Mouse (Mus musculus) kidney, embryonic 15.5 days (tissue): ENCODE measurements around the gene Bcat1. TPM values are rescaled to one million over a fixed set of nuclear protein-coding genes. Genes with fewer than 3 reads are reported as not detected.

Source experiments
- ATAC-seq: fragments of 200-750 bp; cut with Nextera tagmentation; replicated peaks from 2 replicates; pipeline ENCODE4 v1.8.0; 2017; ENCODE audit warnings: moderate TSS enrichment; ENCODE audit not compliant: low FRiP score
- H3K27ac ChIP-seq: fragments of 300-500 bp; sonication (generic); 2 replicates; pipeline ENCODE4 v1.5.1; 2015; ENCODE audit warnings: mild to moderate bottlenecking, inconsistent platforms
- H3K27me3 ChIP-seq: fragments of 300-500 bp; sonication (generic); 2 replicates; pipeline ENCODE4 v1.6.1; 2015; ENCODE audit warnings: inconsistent platforms
- H3K36me3 ChIP-seq: fragments of 300-500 bp; sonication (generic); 2 replicates; pipeline ENCODE4 v1.6.1; 2015; ENCODE audit warnings: inconsistent platforms
- H3K4me1 ChIP-seq: fragments of 300-500 bp; sonication (generic); 2 replicates; pipeline ENCODE4 v1.6.1; 2015; ENCODE audit warnings: inconsistent platforms
- H3K4me2 ChIP-seq: fragments of 300-500 bp; sonication (generic); 2 replicates; pipeline ENCODE4 v1.6.1; 2015; ENCODE audit warnings: moderate library complexity, mild to moderate bottlenecking, inconsistent platforms
- H3K4me3 ChIP-seq: fragments of 300-500 bp; sonication (generic); replicated peaks from 2 replicates; pipeline ENCODE4 v1.5.1; 2015; ENCODE audit warnings: mild to moderate bottlenecking, inconsistent platforms
- H3K9ac ChIP-seq: fragments of 300-500 bp; sonication (generic); 2 replicates; pipeline ENCODE4 v1.6.1; 2015; ENCODE audit warnings: mild to moderate bottlenecking, inconsistent platforms
- H3K9me3 ChIP-seq: fragments of 300-500 bp; sonication (generic); replicated peaks from 2 replicates; pipeline ENCODE4 v1.6.1; 2016; ENCODE audit warnings: inconsistent platforms
- WGBS: fragments of 180-500 bp; shearing (Covaris S2); methylation state at CpG from one replicate; pipeline ENCODE4 v1.1.7; 2015; ENCODE audit warnings: mixed read lengths; 5-methylcytosine and 5-hydroxymethylcytosine counted together
- polyA plus RNA-seq: library from polyadenylated mRNA; unstranded; fragments of >200 nt; fragmentation: Nextera tagmentation; extraction: Ambion mirVana; gene quantifications from 2 replicates; pipeline ENCODE4 v1.2.1, GENCODE M21; 2015

Gene Bcat1
- polyA plus RNA-seq, 1 experiment from 2014 or later = 9.1 TPM

DNA sequence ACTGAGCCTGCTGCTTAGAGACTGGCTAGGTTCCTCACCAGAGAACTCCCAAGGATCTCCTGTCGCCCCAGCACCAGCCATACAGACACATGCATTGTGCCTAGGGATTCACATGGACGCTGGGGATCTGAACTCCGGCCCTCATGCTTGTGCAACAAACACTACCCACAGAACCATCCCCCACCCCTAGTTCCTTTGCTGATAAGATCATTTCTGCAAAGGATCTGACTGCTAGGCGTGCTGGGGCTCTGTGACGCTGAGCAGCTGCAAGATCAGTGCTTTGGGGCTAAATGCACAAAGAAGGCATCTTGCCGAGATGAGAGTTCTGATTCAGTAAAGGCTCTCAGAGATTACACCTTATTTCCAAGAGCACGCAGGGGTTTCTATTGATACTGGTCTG is 88.8 kb downstream of the Bcat1 start:
- no peak overlapping the region for H3K27ac ChIP-seq
- WGBS = 70% methylated on average over 7 of the region's 7 CpGs
- no peak overlapping the region for H3K4me2 ChIP-seq
- no peak for ATAC-seq
- 0 out of 2 replicates have a peak, but pooled peaks cover 2% of the 10 kb centered on the region for H3K9me3 ChIP-seq
- H3K36me3 ChIP-seq = no peaks in the 10 kb centered on the region
- H3K4me1 ChIP-seq = no peaks in the 10 kb centered on the region
- no peak overlapping the region for H3K4me3 ChIP-seq
- no peak overlapping the region for H3K9ac ChIP-seq
- no peaks in the 10 kb centered on the region for H3K27me3 ChIP-seq

- Histone ChIP-seq H3K9ac (no peak overlapping the region), H3K4me3 (no peak overlapping the region), H3K4me1 (no peaks in the 10 kb centered on the region), H3K4me2 (no peak overlapping the region), H3K36me3 (no peaks in the 10 kb centered on the region), H3K9me3 (0 out of 2 replicates have a peak, but pooled peaks cover 2% of the 10 kb centered on the region), H3K27ac (no peak overlapping the region), H3K27me3 (no peaks in the 10 kb centered on the region)
- 93% methylated on average over 8 of the region's 8 CpGs for WGBS
- no peak for ATAC-seq
These were observed 91.8 kb downstream of the Bcat1 start for GRCm38 (mm10) chr6:144984221-144984620.

- WGBS = 68% methylated on average over 3 of the region's 3 CpGs
- ATAC-seq = no peak
- no peaks in the 10 kb centered on the region for H3K9me3 ChIP-seq
- no peak overlapping the region for H3K4me2 ChIP-seq
- no peaks in the 10 kb centered on the region for H3K27me3 ChIP-seq
- no peak overlapping the region for H3K4me3 ChIP-seq
- no peaks in the 10 kb centered on the region for H3K36me3 ChIP-seq
- H3K27ac ChIP-seq = no peak overlapping the region
- no peak overlapping the region for H3K9ac ChIP-seq
- H3K4me1 ChIP-seq = no peaks in the 10 kb centered on the region
These were observed 93.9 kb downstream of the Bcat1 start for GRCm38 (mm10) chr6:144982093-144982492.

DNA sequence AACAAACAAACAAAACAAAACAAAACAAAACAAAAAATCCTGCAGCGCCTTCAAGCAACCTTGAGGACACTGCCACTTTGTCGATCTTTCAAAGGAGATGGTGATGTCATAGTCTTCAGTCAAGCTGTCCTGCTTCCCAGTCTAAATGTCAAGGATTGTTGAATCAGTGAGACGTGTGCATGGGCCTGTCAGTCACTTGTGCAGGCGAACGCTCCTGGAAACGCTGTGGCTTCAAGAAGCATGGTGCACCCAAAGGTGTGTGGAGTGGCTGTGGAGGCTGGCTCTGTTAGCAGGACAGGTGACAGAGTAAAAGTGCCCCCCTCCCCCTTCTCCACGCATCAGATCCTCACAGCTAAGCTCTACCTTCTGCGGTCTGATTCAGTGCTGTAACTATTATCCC is 103.6 kb downstream of the Bcat1 start:
- Histone ChIP-seq H3K27ac (no peak overlapping the region), H3K36me3 (no peaks in the 10 kb centered on the region), H3K9me3 (no peaks in the 10 kb centered on the region), H3K4me2 (no peak overlapping the region), H3K9ac (no peak overlapping the region), H3K4me1 (no peaks in the 10 kb centered on the region), H3K4me3 (no peak overlapping the region), H3K27me3 (no peaks in the 10 kb centered on the region)
- 87% methylated on average over 8 of the region's 8 CpGs for WGBS
- ATAC-seq = no peak

DNA sequence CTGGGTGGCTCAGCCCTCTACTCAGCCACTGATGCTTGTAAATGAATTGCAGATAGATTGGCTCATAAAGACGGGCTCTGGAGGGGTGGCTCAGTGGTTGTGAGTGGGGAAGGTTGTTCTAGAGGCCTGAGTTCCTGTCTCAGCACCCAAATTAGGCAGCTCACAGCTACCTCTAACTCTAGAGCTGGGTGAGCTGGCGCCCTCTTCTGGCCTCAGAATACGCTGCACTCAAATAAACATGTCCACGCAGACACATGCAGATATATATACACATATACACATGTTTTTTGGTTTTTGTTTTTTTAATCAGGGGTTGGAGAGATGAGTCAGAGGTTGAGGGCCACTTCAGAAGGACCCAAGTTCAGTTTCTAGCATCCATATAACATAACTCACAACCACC is 105.1 kb downstream of the Bcat1 start:
- H3K9me3 ChIP-seq = no peaks in the 10 kb centered on the region
- H3K4me2 ChIP-seq = no peak overlapping the region
- H3K36me3 ChIP-seq = no peaks in the 10 kb centered on the region
- no peak overlapping the region for H3K9ac ChIP-seq
- H3K27me3 ChIP-seq = no peaks in the 10 kb centered on the region
- no peak overlapping the region for H3K4me3 ChIP-seq
- ATAC-seq = no peak
- no peak overlapping the region for H3K27ac ChIP-seq
- no peaks in the 10 kb centered on the region for H3K4me1 ChIP-seq
- WGBS = 86% methylated on average over 4 of the region's 4 CpGs

DNA sequence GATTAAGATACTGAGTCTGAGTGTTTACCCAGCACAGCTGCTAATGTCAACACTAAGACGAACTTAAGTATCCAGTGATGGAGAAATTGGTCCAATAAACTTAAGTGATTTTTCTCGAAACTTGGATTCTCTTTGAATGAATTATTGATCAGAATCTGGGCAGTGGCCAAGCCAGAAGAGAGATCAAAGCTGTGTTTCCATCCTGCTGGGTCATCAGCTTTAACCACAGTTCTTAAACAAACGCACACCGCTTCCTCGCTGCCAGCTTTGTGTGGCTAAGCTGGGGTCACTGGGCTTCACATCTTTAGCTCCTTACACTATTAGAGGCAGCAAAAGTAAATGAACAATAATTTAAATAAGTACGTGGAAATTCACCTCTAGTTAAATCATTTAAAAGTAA is 108.4 kb downstream of the Bcat1 start:
- 46% methylated on average over 6 of the region's 6 CpGs for WGBS
- no peak overlapping the region for H3K4me2 ChIP-seq
- no peak overlapping the region for H3K27ac ChIP-seq
- H3K9ac ChIP-seq = no peak overlapping the region
- H3K4me1 ChIP-seq = no peaks in the 10 kb centered on the region
- H3K4me3 ChIP-seq = no peak overlapping the region
- ATAC-seq = no peak
- no peaks in the 10 kb centered on the region for H3K36me3 ChIP-seq
- peaks cover 3% of the 10 kb centered on the region; the same call in 1 of the 2 replicates for H3K27me3 ChIP-seq
- H3K9me3 ChIP-seq = no peaks in the 10 kb centered on the region

DNA sequence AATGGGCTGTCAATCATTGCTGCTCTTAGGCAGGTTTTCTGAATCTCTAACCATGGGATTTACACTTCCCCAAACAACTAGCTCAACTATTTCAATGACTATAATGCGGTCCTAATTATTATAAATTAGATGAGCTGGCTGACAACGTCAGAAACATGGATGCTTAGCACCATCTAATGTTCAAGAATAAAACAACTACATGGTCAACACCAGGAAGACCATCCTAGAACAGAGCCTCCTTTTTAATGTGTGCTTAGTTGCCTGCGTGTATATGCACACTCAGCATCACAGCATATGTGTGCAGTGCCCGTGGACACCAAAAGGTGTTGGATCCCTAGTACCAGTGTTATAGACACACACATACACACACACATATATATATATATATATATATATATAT is 111.8 kb downstream of the Bcat1 start:
- H3K27ac ChIP-seq = no peak overlapping the region
- H3K4me3 ChIP-seq = no peak overlapping the region
- WGBS = 74% methylated on average over 4 of the region's 4 CpGs
- no peak overlapping the region for H3K9ac ChIP-seq
- H3K9me3 ChIP-seq = no peaks in the 10 kb centered on the region
- no peak for ATAC-seq
- H3K4me2 ChIP-seq = no peak overlapping the region
- H3K4me1 ChIP-seq = 0 out of 2 replicates have a peak, but pooled peaks cover 3% of the 10 kb centered on the region
- peaks cover 5% of the 10 kb centered on the region; the same call in 1 of the 2 replicates for H3K27me3 ChIP-seq
- H3K36me3 ChIP-seq = no peaks in the 10 kb centered on the region

DNA sequence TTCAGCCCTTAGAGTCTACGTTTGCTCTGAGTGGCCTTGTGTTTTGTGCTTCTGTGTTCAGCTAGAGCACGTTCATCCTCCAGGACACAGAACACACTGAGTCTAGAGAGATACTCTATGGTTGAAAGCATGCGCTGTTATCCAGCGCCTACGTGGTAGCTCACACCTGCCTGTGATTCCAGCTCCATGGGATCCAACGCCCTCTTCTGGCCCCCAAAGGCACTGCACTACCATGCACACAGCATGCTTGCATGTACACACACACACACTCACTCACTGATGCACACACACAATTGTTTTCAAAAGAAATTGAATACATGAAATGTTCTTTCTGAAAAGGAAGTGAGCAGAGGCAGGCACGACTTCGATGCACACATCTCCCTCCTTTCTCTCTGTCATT is 112.8 kb downstream of the Bcat1 start:
- Histone ChIP-seq H3K27ac (no peak overlapping the region), H3K4me2 (no peak overlapping the region), H3K9ac (no peak overlapping the region), H3K4me1 (0 out of 2 replicates have a peak, but pooled peaks cover 3% of the 10 kb centered on the region), H3K27me3 (peaks cover 5% of the 10 kb centered on the region; the same call in 1 of the 2 replicates), H3K36me3 (no peaks in the 10 kb centered on the region), H3K9me3 (no peaks in the 10 kb centered on the region), H3K4me3 (no peak overlapping the region)
- 84% methylated on average over 8 of the region's 8 CpGs for WGBS
- ATAC-seq = no peak

GRCm38 (mm10) chr6:144962013-144962354 is 114.0 kb downstream of the Bcat1 start:
- ATAC-seq = no peak
- Histone ChIP-seq H3K27me3 (peaks cover 5% of the 10 kb centered on the region; the same call in 1 of the 2 replicates), H3K4me2 (peak overlapping the region; percentile 43; the same call in 1 of the 2 replicates), H3K27ac (no peak overlapping the region), H3K36me3 (no peaks in the 10 kb centered on the region), H3K9me3 (no peaks in the 10 kb centered on the region), H3K4me1 (0 out of 2 replicates have a peak, but pooled peaks cover 3% of the 10 kb centered on the region), H3K4me3 (no peak overlapping the region), H3K9ac (no peak overlapping the region)
- 57% methylated on average over 4 of the region's 4 CpGs for WGBS

- no peak overlapping the region for H3K4me3 ChIP-seq
- peak overlapping the region; percentile 43 for H3K4me2 ChIP-seq
- no peaks in the 10 kb centered on the region for H3K36me3 ChIP-seq
- H3K9ac ChIP-seq = no peak overlapping the region
- H3K9me3 ChIP-seq = no peaks in the 10 kb centered on the region
- H3K4me1 ChIP-seq = 0 out of 2 replicates have a peak, but pooled peaks cover 3% of the 10 kb centered on the region
- no peak overlapping the region for H3K27ac ChIP-seq
- peaks cover 5% of the 10 kb centered on the region; the same call in 1 of the 2 replicates for H3K27me3 ChIP-seq
- ATAC-seq = no peak
- 70% methylated on average over 25 of the region's 25 CpGs for WGBS
These were observed 114.6 kb downstream of the Bcat1 start for GRCm38 (mm10) chr6:144961253-144962012.

GRCm38 (mm10) chr6:144955887-144956547 is 120.0 kb downstream of the Bcat1 start:
- H3K27ac ChIP-seq = no peak overlapping the region
- no peaks in the 10 kb centered on the region for H3K36me3 ChIP-seq
- no peak overlapping the region for H3K9ac ChIP-seq
- H3K4me2 ChIP-seq = no peak overlapping the region
- no peaks in the 10 kb centered on the region for H3K27me3 ChIP-seq
- WGBS = 67% methylated on average over 14 of the region's 14 CpGs
- no peak overlapping the region for H3K4me3 ChIP-seq
- no peaks in the 10 kb centered on the region for H3K9me3 ChIP-seq
- ATAC-seq = no peak
- no peaks in the 10 kb centered on the region for H3K4me1 ChIP-seq

- 87% methylated on average over 6 of the region's 6 CpGs for WGBS
- ATAC-seq = no peak
- no peak overlapping the region for H3K9ac ChIP-seq
These were observed 123.1 kb downstream of the Bcat1 start for GRCm38 (mm10) chr6:144952885-144953284.

More at GRCm38 (mm10) chr6:144952885-144953284, 123.1 kb downstream of the Bcat1 start:
- Histone ChIP-seq H3K27me3 (no peaks in the 10 kb centered on the region), H3K9me3 (no peaks in the 10 kb centered on the region), H3K4me3 (no peak overlapping the region), H3K27ac (no peak overlapping the region), H3K4me2 (no peak overlapping the region), H3K36me3 (no peaks in the 10 kb centered on the region), H3K4me1 (no peaks in the 10 kb centered on the region)
